Mouse (Mus musculus): Measurements from ENCODE around the gene Car3.

The Car3 gene

DNA sequence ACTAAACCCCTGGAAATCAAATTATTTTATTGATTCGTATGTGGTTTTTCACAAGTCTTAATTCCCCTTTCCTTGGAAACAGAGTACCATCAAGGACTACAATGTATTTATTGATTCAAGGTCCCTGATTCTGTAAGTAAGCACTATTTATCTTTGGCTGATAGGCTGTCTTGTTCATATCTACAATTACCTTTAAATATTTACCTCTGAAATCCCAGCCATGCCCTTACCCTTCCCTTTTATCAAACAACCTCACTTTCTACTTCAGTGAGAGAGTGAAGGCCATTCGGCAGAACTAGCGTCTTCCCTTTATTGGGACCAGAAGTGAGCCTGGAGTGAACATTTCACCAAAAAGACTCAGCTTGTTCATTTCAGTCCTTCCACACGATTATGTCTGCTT lies 50.5 kb downstream of the Car3 start:
- no peak for DNase-seq

DNA sequence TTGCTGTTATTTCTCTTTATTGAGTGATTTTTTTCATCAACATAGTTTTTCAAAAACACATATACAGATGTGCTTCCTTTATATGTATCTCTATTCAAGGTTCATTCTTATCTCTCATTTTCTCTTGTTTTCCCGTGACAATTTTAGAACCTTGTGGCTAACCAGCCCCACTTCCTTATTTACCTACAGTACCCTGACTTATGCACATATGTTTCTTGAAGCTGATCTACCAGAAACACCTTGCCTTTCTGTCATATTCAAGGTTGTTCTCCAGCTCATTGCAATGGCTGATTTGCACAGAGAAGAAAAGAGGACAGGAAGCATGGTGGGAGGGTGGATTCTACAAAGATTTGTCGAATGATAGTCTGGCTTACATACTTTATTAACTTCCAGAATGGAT lies 52.0 kb downstream of the Car3 start:
- no peak for DNase-seq

DNA sequence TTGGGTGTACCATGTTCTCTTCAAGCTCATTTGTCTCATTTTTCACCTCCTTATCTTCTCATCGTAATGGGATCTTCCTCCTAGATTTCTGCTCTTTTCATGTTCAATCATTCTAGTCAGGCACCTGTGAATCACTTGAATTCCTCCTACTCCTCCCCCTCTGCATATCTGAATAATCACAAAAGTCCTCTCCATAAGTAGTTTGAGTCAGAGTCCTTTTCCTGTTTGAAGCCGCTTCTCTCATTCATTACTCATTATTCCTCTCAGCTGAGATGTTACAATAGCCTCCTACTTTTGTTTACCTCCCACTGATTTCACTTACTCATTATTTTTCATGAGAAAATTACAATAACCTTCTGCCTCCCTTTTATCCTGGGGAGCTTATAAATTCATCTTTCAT lies 53.9 kb downstream of the Car3 start:
- no peak for DNase-seq
